Mouse (Mus musculus) heart, postnatal 36 days (tissue): ENCODE results near the gene Plekha6. TPM values are rescaled to one million over a fixed set of nuclear protein-coding genes. Genes with fewer than 3 reads are reported as not detected.
A peak's percentile ranks its signal among the peaks of the same experiment; 100 is the strongest.

Source experiments
- DNase-seq, 2 experiments: peaks; one replicate each; pipeline ENCODE4 v3.0.0; 2021 to 2022
- intact Hi-C: fragments of 180-260 bp; cut with DNase I; formaldehyde crosslinking; loops from one replicate; pipeline ENCODE4 v1.15.1; 2025
- total RNA-seq, 2 experiments: library from RNA; stranded (reverse); gene quantifications; 2 replicates each; pipeline ENCODE4 v1.2.3; 2021

Plekha6 gene
- total RNA-seq, 2 experiments from 2014 or later, result 64.2 to 79.7 TPM

DNA sequence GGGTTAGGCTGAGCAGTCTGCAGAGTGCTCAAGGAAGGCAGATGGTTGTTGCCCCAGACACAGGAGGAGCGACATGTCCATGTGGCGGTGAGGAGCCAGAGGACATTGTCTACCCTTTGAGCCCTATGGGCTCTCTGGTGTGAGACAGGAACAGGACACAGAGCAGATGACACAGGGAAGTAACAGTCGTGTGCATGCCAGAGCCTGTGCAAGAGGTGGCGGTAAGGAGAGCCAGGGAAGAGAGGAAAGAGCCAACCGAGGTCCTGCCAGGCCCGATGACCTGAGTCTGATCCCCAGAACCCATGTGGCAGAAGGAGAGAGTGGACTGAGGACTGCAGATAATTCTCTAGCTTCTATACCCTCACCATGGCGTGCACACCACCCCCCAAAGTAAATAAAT, 99.1 kb downstream of the Plekha6 start:
- no peak for DNase-seq
- intact Hi-C loops, result no loop called here

DNA sequence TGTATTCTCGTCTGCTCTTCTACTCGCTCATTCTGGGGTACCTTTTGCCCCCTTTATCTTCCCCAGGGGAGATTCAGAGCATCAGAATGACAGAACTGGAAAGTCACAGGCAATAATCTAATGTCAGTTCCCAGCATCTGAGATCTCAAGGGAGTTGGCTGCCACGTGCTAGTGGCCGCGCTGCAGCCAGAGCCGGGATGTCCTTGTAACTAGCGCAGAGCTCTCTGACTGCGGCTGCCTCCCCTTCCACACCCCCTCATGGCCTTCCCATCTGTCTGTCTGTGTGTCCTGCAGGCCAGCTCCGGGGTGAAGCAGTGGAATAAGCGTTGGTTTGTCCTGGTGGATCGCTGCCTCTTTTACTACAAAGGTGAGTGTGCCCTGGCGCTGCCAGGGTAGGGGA, 100.4 kb downstream of the Plekha6 start:
- intact Hi-C loops, result no loop called here
- DNase-seq, result no peak

GRCm38 (mm10) chr1:133265114-133265766, 101.2 kb downstream of the Plekha6 start:
- DNase-seq, result no peak
- intact Hi-C loops, result no loop called here

GRCm38 (mm10) chr1:133267094-133267493, 103.1 kb downstream of the Plekha6 start:
- no peak for DNase-seq
- intact Hi-C loops, result loop anchor here (2.0 kb wide), 1 partner anchor 86 kb away; no protein-coding TSS in a partner anchor

- no peak for DNase-seq
- intact Hi-C loops, result loop anchor here (2.0 kb wide), 1 partner anchor 87 kb away; no protein-coding TSS in a partner anchor
Measured at GRCm38 (mm10) chr1:133267813-133268492, 103.9 kb downstream of the Plekha6 start.

- no peak for DNase-seq
- intact Hi-C loops, result no loop called here
Measured at GRCm38 (mm10) chr1:133268503-133268902, 104.5 kb downstream of the Plekha6 start.

- intact Hi-C loops, result no loop called here
Measured at GRCm38 (mm10) chr1:133270336-133270735, 106.3 kb downstream of the Plekha6 start.

DNA sequence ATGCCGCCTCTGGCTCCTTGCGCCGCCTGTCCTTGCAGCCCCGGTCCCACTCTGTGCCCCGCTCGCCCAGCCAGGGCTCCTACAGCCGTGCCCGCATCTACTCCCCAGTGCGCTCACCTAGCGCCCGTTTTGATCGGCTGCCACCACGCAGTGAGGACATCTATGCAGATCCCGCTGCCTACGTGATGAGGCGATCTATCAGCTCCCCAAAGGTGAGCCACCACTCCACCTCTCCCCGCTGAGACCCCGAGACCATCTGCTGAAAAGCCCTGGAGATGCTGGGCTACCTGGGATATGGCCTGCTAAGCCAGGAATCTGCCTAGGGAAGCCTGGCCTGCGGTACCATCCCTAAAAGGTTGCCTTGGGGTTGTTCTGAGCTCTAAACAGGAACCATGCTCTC, 110.2 kb downstream of the Plekha6 start:
- DNase-seq, result no peak
- intact Hi-C loops, result no loop called here

More at GRCm38 (mm10) chr1:133270336-133270735, 106.3 kb downstream of the Plekha6 start:
- no peak for DNase-seq

DNA sequence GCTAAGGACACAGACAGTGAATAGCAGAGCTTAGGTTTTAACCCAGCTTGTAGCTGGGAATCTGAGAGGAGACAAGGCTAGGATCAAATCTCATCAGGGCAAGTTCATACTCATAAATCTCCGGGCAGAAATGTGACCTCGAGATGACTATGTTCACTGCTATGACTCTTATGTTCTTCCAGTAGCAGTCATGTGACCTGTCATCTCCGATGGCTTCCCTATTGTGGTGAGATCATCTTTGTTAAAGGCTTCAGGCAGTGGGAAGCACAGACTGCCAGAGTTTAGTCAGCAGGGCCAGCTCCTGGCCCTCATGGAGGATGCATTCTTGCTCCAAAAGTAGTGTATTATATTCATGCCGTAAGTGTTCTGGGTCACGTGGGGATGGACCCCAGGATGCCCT, 113.0 kb downstream of the Plekha6 start:
- intact Hi-C loops, result no loop called here
- DNase-seq, result no peak

DNA sequence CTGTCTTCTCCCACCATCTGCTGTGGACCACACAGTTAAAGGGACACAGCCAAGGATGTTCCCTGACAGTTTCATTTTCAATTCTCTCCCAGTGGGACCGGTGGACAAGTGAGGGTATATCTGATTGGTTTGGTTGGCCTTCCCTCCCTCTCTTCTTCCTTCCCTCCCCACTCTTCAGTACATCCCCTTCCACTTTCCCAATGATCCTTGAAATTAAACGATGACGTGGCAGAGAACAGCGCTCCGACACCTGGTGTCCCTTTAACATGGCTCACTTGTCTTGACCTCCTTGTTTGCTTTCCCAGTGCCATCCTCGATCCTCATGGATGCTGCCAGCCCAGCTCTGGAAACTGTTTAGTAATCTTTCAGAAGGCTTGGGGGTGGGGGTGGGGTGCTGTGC, 114.5 kb downstream of the Plekha6 start:
- no peak for DNase-seq

DNA sequence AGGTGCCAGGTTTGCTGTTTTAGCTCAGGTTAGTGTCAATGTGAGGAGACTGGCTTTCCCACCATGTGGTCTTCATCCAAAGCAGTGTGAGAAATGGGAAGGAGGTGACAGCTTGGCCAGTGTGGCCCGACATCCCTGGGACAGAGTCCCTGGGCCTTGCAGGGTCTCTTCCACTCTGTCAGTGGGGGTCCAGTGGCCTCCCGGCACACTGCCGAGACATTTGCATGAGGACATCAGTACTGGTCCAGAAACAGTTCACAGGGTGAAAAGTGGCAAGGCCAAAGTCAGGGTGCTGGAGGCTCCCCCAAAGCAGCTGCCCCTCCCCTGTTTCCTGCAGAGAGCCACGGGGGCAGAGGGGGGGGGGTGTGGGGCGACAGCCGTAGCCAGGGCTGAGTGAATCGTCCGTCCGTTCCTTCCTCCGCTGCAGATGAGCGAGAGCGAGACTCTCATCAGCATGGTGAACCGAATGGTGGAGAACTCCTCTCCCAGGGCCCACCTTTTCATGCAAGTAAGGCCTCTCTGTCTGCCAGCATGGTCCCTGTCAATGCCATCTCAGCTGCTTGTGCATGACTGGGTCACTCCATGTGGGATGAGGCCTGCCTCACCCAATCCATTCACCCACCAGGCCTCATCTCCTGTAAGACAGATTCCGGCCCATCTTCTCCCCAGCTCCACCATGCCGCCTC, 115.1 kb downstream of the Plekha6 start:
- no peak for DNase-seq
- intact Hi-C loops, result no loop called here

More for the DNA sequence above, 114.5 kb downstream of the Plekha6 start:
- intact Hi-C loops, result no loop called here

DNA sequence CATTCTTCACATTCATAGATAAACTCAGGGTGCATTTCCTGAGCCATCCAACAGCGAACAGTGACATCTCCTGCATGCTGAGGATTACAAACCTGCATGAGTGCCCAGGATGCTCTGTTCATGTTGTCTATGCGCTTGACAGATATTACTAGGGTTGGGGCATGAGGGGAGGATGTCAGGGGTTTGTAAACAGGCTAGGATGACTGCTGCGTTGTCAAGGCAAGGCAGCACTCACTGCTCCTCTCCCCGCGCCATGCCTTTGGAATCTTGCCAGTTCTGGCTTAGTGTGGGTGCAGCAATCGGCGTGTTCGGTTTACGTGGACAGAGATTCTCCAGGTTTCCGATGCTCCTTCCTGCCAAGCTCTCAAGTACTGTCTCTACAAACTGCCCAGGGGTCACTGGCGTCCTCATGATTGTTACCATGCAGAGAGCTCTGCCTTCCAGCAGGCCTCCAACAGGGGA, 115.7 kb downstream of the Plekha6 start:
- no peak for DNase-seq
- intact Hi-C loops, result no loop called here

GRCm38 (mm10) chr1:133280537-133280936, 116.5 kb downstream of the Plekha6 start:
- DNase-seq, result no peak
- intact Hi-C loops, result no loop called here

GRCm38 (mm10) chr1:133285907-133286306, 121.9 kb downstream of the Plekha6 start:
- DNase-seq, result no peak
- intact Hi-C loops, result no loop called here

DNA sequence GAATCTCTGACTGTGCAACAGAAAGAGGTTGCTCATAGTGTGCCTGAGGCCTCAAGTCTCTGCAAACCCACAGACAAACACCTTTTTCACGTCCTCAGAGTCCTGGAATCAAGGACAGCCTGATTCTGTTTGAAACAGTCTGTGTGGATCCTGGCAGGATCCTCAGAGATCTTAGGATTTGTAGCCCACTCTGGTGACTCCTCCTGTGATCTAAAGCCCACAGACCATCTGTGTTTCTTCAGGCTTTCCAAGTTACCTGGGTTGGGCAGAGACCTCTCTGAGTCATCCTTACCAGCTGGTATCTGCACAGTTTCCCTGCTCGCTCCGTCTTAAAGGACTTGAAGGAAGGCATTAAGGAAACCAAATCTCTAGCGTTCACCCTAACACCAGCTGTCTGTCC, 123.0 kb downstream of the Plekha6 start:
- no peak for DNase-seq
- intact Hi-C loops, result no loop called here

DNA sequence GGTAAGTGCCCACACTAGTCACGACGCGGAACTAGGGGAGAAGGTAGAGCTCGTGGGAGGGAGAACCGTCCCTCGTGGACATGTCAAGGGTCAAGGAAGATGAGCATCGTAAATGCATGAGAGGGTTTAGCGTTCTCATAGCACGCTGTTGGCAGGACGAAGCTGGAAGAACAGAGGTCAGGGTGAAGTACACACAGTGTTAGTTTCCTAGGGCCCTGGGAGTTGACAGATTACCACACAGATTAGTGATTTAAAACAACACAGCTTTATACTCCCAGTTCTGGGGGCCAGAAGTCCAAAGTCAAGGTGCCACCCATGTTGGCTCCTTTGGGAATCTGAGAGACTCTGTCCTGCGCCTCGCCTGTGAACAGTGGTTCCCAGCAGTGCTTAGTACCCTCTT, 123.9 kb downstream of the Plekha6 start:
- no peak for DNase-seq
- intact Hi-C loops, result no loop called here

DNA sequence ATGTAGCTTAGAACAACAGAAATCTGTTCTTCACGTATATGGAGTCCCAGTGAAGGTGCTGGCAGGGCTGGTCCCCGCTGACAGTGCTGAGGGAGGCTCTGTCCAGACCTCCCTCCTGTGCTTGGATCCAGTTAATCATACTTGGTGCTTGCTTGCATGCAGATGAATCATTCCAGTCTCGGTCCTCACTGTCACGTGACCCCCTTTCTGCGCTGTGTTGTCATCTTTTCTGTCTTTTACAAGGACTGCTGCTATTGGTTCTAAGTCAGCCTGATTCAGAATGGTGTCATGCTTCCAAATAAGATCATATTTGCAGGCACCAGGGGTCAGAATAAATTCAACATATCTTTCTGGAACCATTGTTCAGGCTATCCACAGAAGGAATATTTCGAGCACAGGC, 127.9 kb downstream of the Plekha6 start:
- no peak for DNase-seq
- intact Hi-C loops, result no loop called here

GRCm38 (mm10) chr1:133292608-133293007, 128.6 kb downstream of the Plekha6 start:
- intact Hi-C loops, result no loop called here
- no peak for DNase-seq

GRCm38 (mm10) chr1:133296376-133296775, 132.4 kb downstream of the Plekha6 start:
- peak; percentile 54 to 66 for DNase-seq
- intact Hi-C loops, result loop anchor here (2.0 kb wide), 1 partner anchor 70 kb away; no protein-coding TSS in a partner anchor

DNA sequence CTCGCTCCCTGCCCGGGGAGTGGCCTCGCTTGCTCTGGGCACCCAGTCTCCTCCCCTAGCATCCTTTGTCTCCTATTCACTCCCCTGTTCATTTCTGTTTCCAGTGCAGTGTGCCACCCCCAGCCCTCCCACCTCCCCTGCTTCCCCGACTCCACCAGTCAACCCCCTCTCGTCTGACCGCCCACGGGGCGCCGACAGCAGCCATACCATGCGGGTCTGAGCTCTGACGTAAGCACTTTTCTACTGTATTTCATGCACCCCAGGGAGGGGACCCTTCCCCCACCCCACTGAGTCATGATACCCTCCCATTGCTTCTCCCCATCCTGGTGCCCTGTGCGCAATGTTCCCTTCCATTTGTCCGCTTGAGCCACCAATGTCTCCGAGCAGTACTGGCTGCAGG, 134.8 kb downstream of the Plekha6 start:
- DNase-seq, result no peak
- intact Hi-C loops, result no loop called here

DNA sequence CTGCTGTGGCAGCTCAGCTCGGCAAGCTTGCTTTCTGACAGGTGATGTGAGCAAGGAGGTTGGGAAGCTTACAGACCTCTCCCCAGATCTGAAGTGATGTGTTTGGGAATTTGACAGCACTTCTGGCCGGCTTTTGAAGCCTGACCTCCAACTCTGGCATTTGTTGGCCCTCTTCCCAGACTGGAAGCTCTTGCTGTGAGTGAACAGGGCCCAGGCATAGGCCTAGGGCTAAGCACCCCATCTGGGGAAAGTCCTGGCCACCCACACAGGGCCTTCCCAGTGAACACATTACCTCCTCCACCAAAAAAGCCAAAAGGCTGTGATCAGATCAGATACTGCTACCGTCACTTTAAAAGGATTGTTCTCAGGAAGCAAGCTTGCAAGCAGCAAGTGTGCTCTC, 138.5 kb downstream of the Plekha6 start:
- intact Hi-C loops, result loop anchor here (5.0 kb wide), 1 partner anchor 45 kb away; no protein-coding TSS in a partner anchor
- DNase-seq, result peak; percentile 40 to 56
